In the genomic region with DNA sequence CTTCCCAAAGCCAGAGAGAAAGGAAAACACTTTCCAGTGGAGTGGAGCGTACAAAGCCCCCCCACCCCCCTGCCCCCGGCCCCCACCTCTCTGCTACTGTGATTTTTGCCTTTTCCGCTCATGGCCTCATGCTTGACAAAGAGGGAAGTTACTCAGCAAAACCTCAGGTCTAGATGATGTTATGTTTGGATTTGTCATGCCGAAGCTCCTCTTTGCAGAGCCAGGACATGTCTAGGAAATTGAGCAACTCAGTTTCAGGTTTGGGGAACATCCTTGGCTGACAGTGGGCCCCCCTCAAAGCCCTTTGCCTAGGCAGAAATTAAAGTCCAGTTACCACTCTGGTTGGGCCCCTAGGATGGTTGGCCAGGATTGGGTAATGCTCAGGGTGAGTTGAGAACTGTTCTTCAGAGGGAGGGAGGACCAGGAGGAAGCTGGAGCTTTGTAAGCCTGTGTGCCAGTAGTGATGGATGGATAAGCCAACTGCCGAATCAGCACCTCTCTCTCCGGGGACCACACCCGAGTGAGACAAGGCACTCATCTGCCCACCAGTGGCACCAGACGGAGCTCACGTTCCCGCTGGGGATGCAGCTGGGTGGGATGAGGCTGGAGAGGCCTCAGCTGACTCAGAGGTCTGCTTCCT, we compare ENCODE assay signal across 8 mouse cellular contexts. TPM values are rescaled to one million over a fixed set of nuclear protein-coding genes. Genes with fewer than 3 reads are reported as not detected.
DNase-seq lines count a peak whose midpoint lies in the region; ATAC-seq lines count a peak whose summit lies in the region.

No protein-coding gene starts in this region.

- 0 out of 2 replicates have a peak, but pooled peaks cover 2% of the 10 kb centered on the region for H3K4me1 ChIP-seq in forebrain, embryonic 12.5 days

- no peaks in the 10 kb centered on the region for H3K27me3 ChIP-seq in forebrain, embryonic 12.5 days

- H3K9ac ChIP-seq in forebrain, embryonic 12.5 days: no peak overlapping the region

- no peak overlapping the region for H3K4me2 ChIP-seq in forebrain, embryonic 12.5 days

- no peak for ATAC-seq in forebrain, embryonic 12.5 days (ENCODE audit: low FRiP score)

- H3K36me3 ChIP-seq in forebrain, embryonic 12.5 days (replicated peaks): peaks cover 9% of the 10 kb centered on the region

- WGBS in forebrain, embryonic 12.5 days: 78% methylated on average over 10 of the region's 10 CpGs

- DNase-seq in adrenal gland, postnatal 14 days: peak; percentile 54
- DNase-seq in adrenal gland, adult 18-20 months (ENCODE audit: low spot score in 2 of 2): no peak
- DNase-seq in right cerebral cortex, postnatal 25 days: peak; percentile 44
- DNase-seq in right cerebral cortex, adult 18-20 months: no peak
- DNase-seq in lung, adult 18-20 months: peak; percentile 45 to 59
- no peak for DNase-seq in right cerebral cortex, postnatal 4 days
- DNase-seq in left cerebral cortex, adult 9 months (ENCODE audit: low spot score in 2 of 2): no peak

- H3K27ac ChIP-seq in forebrain, embryonic 12.5 days: no peak overlapping the region

- H3K9me3 ChIP-seq in forebrain, embryonic 12.5 days: no peaks in the 10 kb centered on the region

- H3K4me3 ChIP-seq in forebrain, embryonic 12.5 days (replicated peaks): no peak overlapping the region

RNA-seq across cellular contexts. Expression of a gene that starts 2.3 kb away (rescaled TPM):
- total RNA-seq in adrenal gland, postnatal 14 days (2021): 74.4 and 78.6 TPM in 2 replicates
- 10 to 100 TPM; 83.4 to 93.7 TPM for total RNA-seq in adrenal gland, adult 18-20 months (2021)
- polyA plus RNA-seq in forebrain, embryonic 12.5 days (2016; fragmentation: Nextera tagmentation; extraction: Ambion mirVana): 23.1 and 26.1 TPM in 2 replicates

RNA-seq across cellular contexts. Expression of a gene that starts 35.3 kb away (rescaled TPM):
- 48.5 and 57.7 TPM in 2 replicates for total RNA-seq in adrenal gland, postnatal 14 days (2021)
- total RNA-seq in adrenal gland, adult 18-20 months (2021): 10 to 100 TPM; 27.0 to 32.7 TPM
- polyA plus RNA-seq in forebrain, embryonic 12.5 days (2016; fragmentation: Nextera tagmentation; extraction: Ambion mirVana): 406 and 410 TPM in 2 replicates

RNA-seq across cellular contexts. Expression of a gene that starts 37.4 kb away (rescaled TPM):
- total RNA-seq in adrenal gland, postnatal 14 days (2021): 75.2 and 104 TPM in 2 replicates
- total RNA-seq in adrenal gland, adult 18-20 months (2021): 10 to 100 TPM; 63.6 to 81.3 TPM
- 54.6 and 67.9 TPM in 2 replicates for polyA plus RNA-seq in forebrain, embryonic 12.5 days (2016; fragmentation: Nextera tagmentation; extraction: Ambion mirVana)

RNA-seq across cellular contexts. Expression of a gene that starts 42.0 kb away (rescaled TPM):
- 0.67 and 1.3 TPM in 2 replicates for total RNA-seq in adrenal gland, postnatal 14 days (2021)
- total RNA-seq in adrenal gland, adult 18-20 months (2021): 1 to 10 TPM in 1 of 2 experiments, under 1 TPM in 1; 0.74 to 1.7 TPM
- polyA plus RNA-seq in forebrain, embryonic 12.5 days (2016; fragmentation: Nextera tagmentation; extraction: Ambion mirVana): 1.6 and 2.1 TPM in 2 replicates

RNA-seq across cellular contexts. Expression of a gene that starts 50.6 kb away (rescaled TPM):
- 269 and 295 TPM in 2 replicates for total RNA-seq in adrenal gland, postnatal 14 days (2021)
- total RNA-seq in adrenal gland, adult 18-20 months (2021): 100 to 1,000 TPM; 257 to 319 TPM
- polyA plus RNA-seq in forebrain, embryonic 12.5 days (2016; fragmentation: Nextera tagmentation; extraction: Ambion mirVana): 439 and 446 TPM in 2 replicates

Comparison
In these comparisons a context has a peak if more than half of its experiments do, and no peak if none do; other contexts are left out.
1. DNase-seq: peak in adrenal gland, postnatal 14 days (single experiment), right cerebral cortex, postnatal 25 days (single experiment) and lung, adult 18-20 months (2 of 2); none in adrenal gland, adult 18-20 months (0 of 2), right cerebral cortex, adult 18-20 months (single experiment), right cerebral cortex, postnatal 4 days (single experiment) and left cerebral cortex, adult 9 months (0 of 2).